Mouse (Mus musculus) heart, embryonic 12.5 days (tissue): ENCODE results near the gene Zdhhc18. TPM values are rescaled to one million over a fixed set of nuclear protein-coding genes. Genes with fewer than 3 reads are reported as not detected.
A peak's percentile ranks its signal among the peaks of the same experiment; 100 is the strongest.

Source experiments
- ATAC-seq: fragments of 200-750 bp; cut with Nextera tagmentation; 2 replicates; pipeline ENCODE4 v1.8.0; 2017; ENCODE audit warnings: moderate TSS enrichment, moderate library complexity; ENCODE audit not compliant: insufficient number of reproducible peaks, low FRiP score
- H3K27ac ChIP-seq: fragments of 300-500 bp; sonication (generic); 2 replicates; pipeline ENCODE4 v1.5.1; 2016; ENCODE audit warnings: mild to moderate bottlenecking, moderate library complexity; ENCODE audit not compliant: poor library complexity, severe bottlenecking
- H3K27me3 ChIP-seq: fragments of 300-500 bp; sonication (generic); replicated peaks from 2 replicates; pipeline ENCODE4 v1.6.1; 2016; ENCODE audit warnings: mild to moderate bottlenecking, moderate library complexity
- H3K36me3 ChIP-seq: fragments of 300-500 bp; sonication (generic); 2 replicates; pipeline ENCODE4 v1.6.1; 2016; ENCODE audit warnings: mild to moderate bottlenecking, moderate library complexity
- H3K4me1 ChIP-seq: fragments of 300-500 bp; sonication (generic); replicated peaks from 2 replicates; pipeline ENCODE4 v1.6.1; 2016; ENCODE audit warnings: mild to moderate bottlenecking
- H3K4me2 ChIP-seq: fragments of 300-500 bp; sonication (generic); 2 replicates; pipeline ENCODE4 v1.6.1; 2016; ENCODE audit warnings: mild to moderate bottlenecking, moderate library complexity
- H3K4me3 ChIP-seq: fragments of 300-500 bp; sonication (generic); 2 replicates; pipeline ENCODE4 v1.5.1; 2016; ENCODE audit warnings: mild to moderate bottlenecking
- H3K9ac ChIP-seq: fragments of 300-500 bp; sonication (generic); 2 replicates; pipeline ENCODE4 v1.6.1; 2016; ENCODE audit warnings: mild to moderate bottlenecking, moderate library complexity
- H3K9me3 ChIP-seq: fragments of 300-500 bp; sonication (generic); replicated peaks from 2 replicates; pipeline ENCODE4 v1.6.1; 2016; ENCODE audit warnings: mild to moderate bottlenecking, moderate library complexity
- WGBS: fragments of 180-500 bp; shearing (Covaris S2); methylation state at CpG from one replicate; pipeline ENCODE4 v1.1.7; 2016; 5-methylcytosine and 5-hydroxymethylcytosine counted together
- polyA plus RNA-seq: library from polyadenylated mRNA; unstranded; fragments of >200 nt; fragmentation: Nextera tagmentation; extraction: Ambion mirVana; gene quantifications from 2 replicates; pipeline ENCODE4 v1.2.1, GENCODE M21; 2016

Gene Zdhhc18
- polyA plus RNA-seq, 1 experiment from 2014 or later = 3.5 TPM

DNA sequence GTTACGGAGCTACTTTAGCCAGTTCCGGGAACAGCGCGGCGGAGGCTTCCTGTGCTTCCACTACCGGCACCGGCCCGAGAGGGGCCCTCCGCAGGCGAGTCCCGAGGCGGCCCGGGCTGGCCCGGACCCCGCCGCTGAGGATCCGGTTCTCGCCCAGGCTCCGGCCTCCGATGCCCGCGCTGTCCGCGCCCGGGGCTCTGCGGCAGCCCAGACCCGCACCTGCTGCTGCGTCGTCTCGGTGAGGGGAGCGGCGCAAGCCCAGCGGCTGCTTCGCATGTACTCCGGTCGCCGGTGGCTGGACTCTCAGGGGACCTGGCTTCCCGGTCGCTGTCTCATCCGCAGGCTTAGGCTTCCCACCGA is 75.1 kb downstream of the Zdhhc18 start:
- WGBS = under 1% methylated on average over 41 of the region's 41 CpGs
- peak; percentile 56 for ATAC-seq
- Histone ChIP-seq H3K27ac (no peak overlapping the region), H3K9me3 (no peaks in the 10 kb centered on the region), H3K27me3 (no peaks in the 10 kb centered on the region), H3K36me3 (peaks cover 22% of the 10 kb centered on the region), H3K4me1 (peaks cover 9% of the 10 kb centered on the region; the same call in 1 of the 2 replicates), H3K4me3 (peak overlapping the region; percentile 69), H3K4me2 (peak overlapping the region; percentile 92), H3K9ac (peak overlapping the region; percentile 81)

DNA sequence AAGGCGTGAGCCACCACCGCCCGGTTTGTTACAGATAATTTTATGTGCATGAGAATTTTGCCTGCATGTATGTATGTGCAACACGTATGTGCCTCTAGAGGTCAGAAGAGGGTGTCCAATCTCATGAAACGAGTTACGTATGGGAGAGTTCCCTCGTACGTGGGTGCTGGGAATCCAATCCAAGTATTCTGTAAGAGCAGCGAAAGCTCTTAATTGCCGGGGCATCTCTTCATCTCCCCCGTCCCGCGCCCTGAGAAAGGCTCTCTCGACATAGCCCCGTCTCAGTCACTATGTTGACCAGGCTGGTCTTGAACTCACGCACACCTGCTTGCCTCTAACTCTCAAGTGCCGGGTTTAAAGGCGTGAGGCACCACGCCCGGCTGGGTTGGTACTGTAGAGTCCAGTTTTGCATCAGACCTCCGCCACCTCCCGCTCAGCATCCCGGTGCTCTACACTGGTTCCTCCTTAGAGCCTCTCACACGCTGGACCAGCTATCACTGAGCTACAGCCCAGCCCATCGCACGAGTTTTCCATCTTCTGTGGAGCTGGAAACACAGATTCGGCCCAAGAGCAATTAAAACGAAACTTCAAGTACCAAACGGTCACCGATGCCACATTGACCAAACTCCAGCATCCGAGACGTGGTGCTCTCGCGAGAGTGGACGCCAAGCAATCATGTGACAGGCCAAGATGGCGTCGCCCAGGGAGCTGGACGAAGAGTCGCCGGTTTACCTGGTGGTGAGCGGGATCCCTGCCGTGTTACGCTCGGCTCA is 75.7 kb downstream of the Zdhhc18 start, which contains the start of gene Gpatch3:
Gpatch3 (plus strand) TSS at position 676 of the 773 bp plus-strand sequence.
- Histone ChIP-seq H3K9me3 (no peaks in the 10 kb centered on the region), H3K4me2 (peak within 1 kb of the TSS; percentile 92), H3K4me3 (peak within 1 kb of the TSS; percentile 69), H3K4me1 (peaks cover 9% of the 10 kb centered on the region; the same call in 1 of the 2 replicates), H3K36me3 (peaks cover 16% of the 10 kb centered on the region), H3K9ac (peak within 1 kb of the TSS; percentile 81), H3K27me3 (no peaks in the 10 kb centered on the region), H3K27ac (peak within 1 kb of the TSS; percentile 49)
- ATAC-seq = peak; percentile 91
- WGBS = 6% methylated on average over 44 of the region's 44 CpGs

DNA sequence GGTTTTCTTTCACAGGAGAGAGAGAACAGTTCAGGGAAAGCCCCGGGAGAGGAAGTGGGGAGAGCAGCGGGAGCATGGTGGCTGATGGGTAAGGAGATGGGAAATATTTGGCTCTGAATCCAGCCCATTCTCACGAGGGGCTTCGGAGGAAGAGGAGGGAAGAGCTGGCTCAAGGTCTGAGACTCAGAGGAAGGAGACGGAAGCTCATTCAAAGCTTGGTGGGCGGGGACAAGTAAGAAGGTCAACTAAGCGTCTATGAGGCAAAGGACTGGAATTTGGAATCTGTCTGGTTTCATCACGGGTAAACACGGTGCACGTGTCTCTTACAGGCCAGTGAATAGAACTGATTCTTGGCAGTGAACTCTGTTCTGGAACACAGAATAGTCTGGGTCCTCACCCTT is 79.9 kb downstream of the Zdhhc18 start:
- Histone ChIP-seq H3K4me2 (no peak overlapping the region), H3K9ac (no peak overlapping the region; the same call in 1 of the 2 replicates), H3K9me3 (no peaks in the 10 kb centered on the region), H3K27ac (no peak overlapping the region), H3K36me3 (no peaks in the 10 kb centered on the region), H3K27me3 (no peaks in the 10 kb centered on the region), H3K4me1 (peaks cover 1% of the 10 kb centered on the region; the same call in 1 of the 2 replicates), H3K4me3 (no peak overlapping the region)
- no peak for ATAC-seq
- WGBS = 54% methylated on average over 10 of the region's 10 CpGs

DNA sequence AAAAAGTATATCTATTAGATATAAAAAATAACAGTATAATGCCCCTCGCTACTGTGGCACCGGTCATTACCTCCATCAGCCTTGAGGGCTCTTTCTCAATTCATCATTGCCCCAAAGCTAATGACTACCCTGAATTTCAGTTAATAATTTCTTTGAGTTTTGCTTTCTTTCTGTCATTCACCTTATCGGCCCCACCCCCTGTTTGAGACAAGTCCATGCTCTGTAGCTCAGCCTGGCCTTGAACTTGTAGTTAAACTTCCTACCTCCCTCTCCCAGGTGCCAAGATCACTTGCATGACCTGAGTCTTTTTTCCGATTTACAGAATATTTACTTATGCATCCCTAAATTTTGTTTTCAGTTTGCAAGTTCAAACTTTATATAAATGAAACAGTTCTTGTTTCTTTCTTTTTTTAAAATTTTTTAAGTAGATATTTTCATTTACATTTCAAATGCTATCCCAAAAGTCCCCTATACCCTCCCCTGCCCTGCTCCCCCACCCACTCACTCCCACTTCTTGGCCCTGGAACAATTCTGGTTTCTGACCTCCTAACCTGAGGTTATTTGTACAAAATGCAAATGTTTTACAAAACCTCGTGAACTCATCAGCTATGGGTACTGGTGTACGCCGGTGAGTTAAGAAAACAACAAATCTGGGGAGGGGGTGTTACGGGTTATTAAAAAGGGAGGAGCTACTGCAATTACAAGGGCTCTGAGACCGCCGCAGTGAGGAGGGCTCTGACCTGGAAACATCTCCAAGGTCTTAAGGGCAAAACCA is 80.5 kb downstream of the Zdhhc18 start:
- ATAC-seq = no peak
- Histone ChIP-seq H3K27ac (no peak overlapping the region), H3K27me3 (no peaks in the 10 kb centered on the region), H3K36me3 (no peaks in the 10 kb centered on the region), H3K4me1 (no peaks in the 10 kb centered on the region), H3K4me3 (no peak overlapping the region), H3K4me2 (no peak overlapping the region), H3K9me3 (peaks cover 3% of the 10 kb centered on the region; the same call in 1 of the 2 replicates), H3K9ac (no peak overlapping the region)
- WGBS = 80% methylated on average over 10 of the region's 10 CpGs

DNA sequence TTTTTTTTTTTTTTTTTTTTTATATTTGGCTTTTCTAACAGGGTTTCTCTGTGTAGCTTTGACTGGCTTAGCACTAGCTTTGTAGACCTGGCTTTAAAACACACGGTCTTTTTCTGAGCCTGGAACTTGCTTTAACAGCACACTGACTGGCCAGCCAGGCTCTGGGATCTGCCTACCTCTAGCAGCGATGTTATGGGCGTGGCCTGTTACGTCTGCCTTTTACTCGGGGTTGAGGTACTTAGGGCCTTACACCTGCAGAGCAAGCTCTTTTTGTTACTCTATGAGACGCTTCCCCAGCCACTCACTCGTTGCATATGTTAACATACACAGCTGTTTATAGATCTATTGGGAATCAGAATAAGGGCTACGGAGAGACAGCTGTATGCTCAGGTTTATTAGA is 82.7 kb downstream of the Zdhhc18 start:
- no peaks in the 10 kb centered on the region for H3K36me3 ChIP-seq
- ATAC-seq = no peak
- H3K9ac ChIP-seq = no peak overlapping the region
- WGBS = 23% methylated on average over 8 of the region's 8 CpGs
- H3K27ac ChIP-seq = no peak overlapping the region
- H3K9me3 ChIP-seq = peaks cover 5% of the 10 kb centered on the region; the same call in 1 of the 2 replicates
- H3K27me3 ChIP-seq = no peaks in the 10 kb centered on the region
- no peak overlapping the region for H3K4me3 ChIP-seq
- H3K4me1 ChIP-seq = no peaks in the 10 kb centered on the region
- H3K4me2 ChIP-seq = peak overlapping the region; percentile 10; the same call in 1 of the 2 replicates

DNA sequence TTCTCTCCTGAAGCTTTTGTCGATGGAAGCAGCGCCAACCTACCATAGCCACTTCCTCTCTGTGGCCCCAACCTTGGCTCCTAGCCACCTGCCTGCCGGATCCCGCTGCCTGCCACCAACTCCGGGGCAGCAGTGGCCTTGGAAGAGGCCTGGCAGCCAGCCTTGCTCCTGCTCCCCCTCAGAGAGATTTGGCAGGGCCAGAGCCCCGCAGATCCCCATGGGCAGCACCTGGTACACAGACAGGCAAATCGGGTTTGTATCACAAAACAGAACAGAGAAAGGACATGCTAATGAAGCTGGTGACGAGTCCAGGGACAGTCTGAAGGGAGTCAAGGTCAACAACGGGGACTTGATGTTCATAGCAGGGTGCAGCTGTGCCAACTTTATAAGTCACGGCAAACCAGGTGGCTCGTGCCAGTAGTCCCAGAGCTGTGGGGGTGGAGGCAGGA is 86.8 kb downstream of the Zdhhc18 start:
- Histone ChIP-seq H3K4me3 (no peak overlapping the region), H3K9ac (no peak overlapping the region), H3K4me2 (no peak overlapping the region), H3K27me3 (no peaks in the 10 kb centered on the region), H3K4me1 (no peaks in the 10 kb centered on the region), H3K9me3 (peaks cover 5% of the 10 kb centered on the region; the same call in 1 of the 2 replicates), H3K27ac (no peak overlapping the region), H3K36me3 (no peaks in the 10 kb centered on the region)
- WGBS = 75% methylated on average over 11 of the region's 11 CpGs
- no peak for ATAC-seq

DNA sequence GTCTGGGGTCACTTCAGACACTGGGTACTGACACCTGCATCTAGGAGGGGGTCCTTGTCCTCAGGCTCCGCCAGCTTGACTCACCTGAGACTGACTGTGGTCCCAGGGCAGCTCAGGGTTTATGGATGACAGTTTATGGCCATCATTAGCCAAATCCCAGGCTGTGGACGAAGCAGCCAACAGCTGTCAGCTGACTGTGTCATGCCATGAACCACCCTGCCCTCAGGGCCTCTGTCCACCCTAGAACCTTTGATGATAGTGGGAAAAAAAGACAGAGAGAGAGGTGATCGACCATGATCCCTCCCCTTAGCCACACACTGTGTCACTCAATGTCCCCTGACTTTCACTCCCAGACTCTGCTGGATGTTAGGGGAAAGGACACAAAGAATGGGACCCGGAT is 88.3 kb downstream of the Zdhhc18 start:
- Histone ChIP-seq H3K4me1 (no peaks in the 10 kb centered on the region), H3K9ac (no peak overlapping the region), H3K27ac (no peak overlapping the region), H3K9me3 (peaks cover 5% of the 10 kb centered on the region; the same call in 1 of the 2 replicates), H3K36me3 (0 out of 2 replicates have a peak, but pooled peaks cover under 1% of the 10 kb centered on the region), H3K27me3 (no peaks in the 10 kb centered on the region), H3K4me2 (no peak overlapping the region), H3K4me3 (no peak overlapping the region)
- 70% methylated on average over 4 of the region's 4 CpGs for WGBS
- no peak for ATAC-seq

DNA sequence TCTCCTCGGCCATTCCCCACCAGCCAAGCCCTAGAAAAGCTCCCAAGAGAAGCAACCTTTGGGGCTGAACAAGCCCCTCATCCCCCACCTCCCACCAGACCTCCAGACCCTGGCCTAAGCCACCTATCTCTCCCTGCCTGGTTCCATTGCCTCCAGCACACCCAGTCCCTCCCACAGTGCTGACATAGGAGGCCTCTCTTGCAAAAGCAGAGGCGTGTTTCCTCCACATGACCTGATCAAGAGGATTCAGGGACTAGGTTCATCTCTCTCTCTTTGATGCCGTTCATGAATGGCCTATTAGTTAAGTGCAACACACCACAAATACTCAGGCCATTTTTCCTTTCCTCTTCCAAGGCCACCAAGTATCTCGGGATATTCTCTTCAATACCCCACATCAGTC is 90.1 kb downstream of the Zdhhc18 start:
- 72% methylated on average over 4 of the region's 4 CpGs for WGBS
- Histone ChIP-seq H3K9me3 (peaks cover 5% of the 10 kb centered on the region; the same call in 1 of the 2 replicates), H3K9ac (no peak overlapping the region), H3K36me3 (peaks cover 9% of the 10 kb centered on the region), H3K27me3 (peaks cover 6% of the 10 kb centered on the region; the same call in 1 of the 2 replicates), H3K27ac (no peak overlapping the region), H3K4me3 (no peak overlapping the region), H3K4me2 (no peak overlapping the region), H3K4me1 (no peaks in the 10 kb centered on the region)
- no peak for ATAC-seq

DNA sequence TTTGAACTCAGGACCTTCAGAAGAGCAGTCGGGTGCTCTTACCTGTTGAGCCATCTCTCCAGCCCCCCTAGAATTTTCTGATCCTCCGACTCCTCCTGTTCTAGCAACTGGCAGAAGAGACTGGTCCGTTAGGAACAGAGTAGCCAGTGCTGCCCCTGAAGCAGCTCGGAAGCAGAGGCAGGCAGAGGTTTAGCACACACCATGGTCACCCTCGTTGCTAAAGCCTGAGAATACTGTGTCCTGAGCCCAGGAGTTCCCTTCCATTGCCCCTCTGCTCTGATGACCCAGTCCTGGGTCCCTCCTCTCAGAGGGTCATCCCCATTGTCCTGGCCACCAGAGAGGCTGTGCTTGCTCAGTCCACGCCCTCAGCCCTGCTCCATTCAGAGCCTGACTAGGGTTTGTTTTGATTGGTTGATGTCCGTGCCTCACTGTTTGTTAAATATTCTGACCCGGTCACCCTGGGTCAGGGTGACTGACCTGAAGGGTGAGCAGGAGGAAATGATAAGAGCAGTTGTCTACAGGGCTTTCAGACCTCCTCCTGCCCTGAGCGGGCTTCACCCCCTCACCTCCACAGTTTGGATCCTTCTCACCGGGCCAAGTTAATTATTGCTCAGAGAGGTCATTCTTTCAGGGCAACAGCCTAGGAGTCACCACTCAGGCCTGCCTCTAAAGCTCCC is 92.8 kb downstream of the Zdhhc18 start:
- Histone ChIP-seq H3K4me2 (no peak overlapping the region), H3K4me1 (peaks cover 22% of the 10 kb centered on the region), H3K27ac (no peak overlapping the region), H3K27me3 (peaks cover 6% of the 10 kb centered on the region; the same call in 1 of the 2 replicates), H3K9ac (no peak overlapping the region), H3K9me3 (no peaks in the 10 kb centered on the region), H3K4me3 (no peak overlapping the region), H3K36me3 (peaks cover 9% of the 10 kb centered on the region)
- 51% methylated on average over 10 of the region's 10 CpGs for WGBS
- ATAC-seq = no peak
